Mouse (Mus musculus) hindbrain, embryonic 15.5 days (tissue): ENCODE data around the gene Eddm3b. TPM values are rescaled to one million over a fixed set of nuclear protein-coding genes. Genes with fewer than 3 reads are reported as not detected.

Source experiments
- ATAC-seq: fragments of 200-750 bp; cut with Nextera tagmentation; 2 replicates; pipeline ENCODE4 v1.8.0; 2017; ENCODE audit warnings: low read depth, moderate number of reproducible peaks, moderate TSS enrichment; ENCODE audit not compliant: low FRiP score
- H3K27ac ChIP-seq: fragments of 300-500 bp; sonication (generic); replicated peaks from 2 replicates; pipeline ENCODE4 v1.5.1; 2015; ENCODE audit warnings: mild to moderate bottlenecking, inconsistent platforms
- H3K27me3 ChIP-seq: fragments of 300-500 bp; sonication (generic); 2 replicates; pipeline ENCODE4 v1.6.1; 2015; ENCODE audit warnings: control low read depth, inconsistent platforms
- H3K36me3 ChIP-seq: fragments of 300-500 bp; sonication (generic); 2 replicates; pipeline ENCODE4 v1.6.1; 2015; ENCODE audit warnings: control low read depth, inconsistent platforms
- H3K4me1 ChIP-seq: fragments of 300-500 bp; sonication (generic); replicated peaks from 2 replicates; pipeline ENCODE4 v1.6.1; 2015; ENCODE audit warnings: control low read depth, inconsistent platforms
- H3K4me2 ChIP-seq: fragments of 300-500 bp; sonication (generic); 2 replicates; pipeline ENCODE4 v1.6.1; 2015; ENCODE audit warnings: moderate library complexity, mild to moderate bottlenecking, inconsistent platforms
- H3K4me3 ChIP-seq: fragments of 300-500 bp; sonication (generic); 2 replicates; pipeline ENCODE4 v1.5.1; 2015; ENCODE audit warnings: mild to moderate bottlenecking, inconsistent platforms
- H3K9ac ChIP-seq: fragments of 300-500 bp; sonication (generic); 2 replicates; pipeline ENCODE4 v1.6.1; 2015; ENCODE audit warnings: inconsistent platforms
- H3K9me3 ChIP-seq: fragments of 300-500 bp; sonication (generic); 2 replicates; pipeline ENCODE4 v1.6.1; 2016; ENCODE audit warnings: control low read depth, inconsistent platforms
- WGBS: fragments of 180-500 bp; shearing (Covaris S2); methylation state at CpG from one replicate; pipeline ENCODE4 v1.1.7; 2015; 5-methylcytosine and 5-hydroxymethylcytosine counted together
- polyA plus RNA-seq: library from polyadenylated mRNA; unstranded; fragments of >200 nt; fragmentation: Nextera tagmentation; extraction: Ambion mirVana; gene quantifications from 2 replicates; pipeline ENCODE4 v1.2.1, GENCODE M21; 2015

Gene Eddm3b
- polyA plus RNA-seq, 1 experiment from 2014 or later, result not detected

- no peaks in the 10 kb centered on the region for H3K36me3 ChIP-seq
- H3K4me1 ChIP-seq, result peaks cover 19% of the 10 kb centered on the region
- H3K4me3 ChIP-seq, result peak overlapping the region; percentile 61
- peak; percentile 19 for ATAC-seq
- H3K9ac ChIP-seq, result peak overlapping the region; percentile 50
- no peaks in the 10 kb centered on the region for H3K9me3 ChIP-seq
- 1% methylated on average over 23 of the region's 23 CpGs for WGBS
- peaks cover 11% of the 10 kb centered on the region for H3K27me3 ChIP-seq
- H3K4me2 ChIP-seq, result peak overlapping the region; percentile 73
- peak overlapping the region; percentile 76 for H3K27ac ChIP-seq
These were observed 25.9 kb upstream of the Eddm3b start for GRCm38 (mm10) chr14:51088166-51088969.

GRCm38 (mm10) chr14:51088970-51089673 is 25.1 kb upstream of the Eddm3b start:
- Histone ChIP-seq H3K9ac (peak overlapping the region; percentile 55), H3K4me1 (peaks cover 11% of the 10 kb centered on the region), H3K27ac (peak overlapping the region; percentile 76), H3K27me3 (peaks cover 5% of the 10 kb centered on the region), H3K4me2 (peak overlapping the region; percentile 73), H3K36me3 (no peaks in the 10 kb centered on the region), H3K4me3 (peak overlapping the region; percentile 61), H3K9me3 (no peaks in the 10 kb centered on the region)
- peak; percentile 96 for ATAC-seq
- WGBS, result under 1% methylated on average over 34 of the region's 34 CpGs

- Histone ChIP-seq H3K4me3 (peak overlapping the region; percentile 61), H3K9me3 (no peaks in the 10 kb centered on the region), H3K27me3 (no peaks in the 10 kb centered on the region), H3K4me2 (peak overlapping the region; percentile 73), H3K27ac (peak overlapping the region; percentile 76), H3K36me3 (no peaks in the 10 kb centered on the region), H3K4me1 (peaks cover 11% of the 10 kb centered on the region; the same call in 1 of the 2 replicates), H3K9ac (peak overlapping the region; percentile 55)
- WGBS, result under 1% methylated on average over 15 of the region's 15 CpGs
- no peak for ATAC-seq
These were observed 24.6 kb upstream of the Eddm3b start for GRCm38 (mm10) chr14:51089674-51090076.

- peak; percentile 57 for ATAC-seq
- H3K36me3 ChIP-seq, result no peaks in the 10 kb centered on the region
These were observed 24.0 kb upstream of the Eddm3b start for GRCm38 (mm10) chr14:51090077-51090781.

GRCm38 (mm10) chr14:51090921-51091900 is 23.0 kb upstream of the Eddm3b start, which contains the start of the genes Rnase4 and Ang:
TSS of gene Rnase4 (plus strand) at chr14:51091077.
TSS of gene Ang (plus strand) at chr14:51091150.
- peak; percentile 19 for ATAC-seq
- no peaks in the 10 kb centered on the region for H3K27me3 ChIP-seq
- WGBS, result 8% methylated on average over 33 of the region's 33 CpGs
- peak within 1 kb of the TSS; percentile 73 for H3K4me2 ChIP-seq
- H3K27ac ChIP-seq, result peak within 1 kb of the TSS; percentile 76
- H3K4me3 ChIP-seq, result peak within 1 kb of the TSS; percentile 61
- H3K9me3 ChIP-seq, result no peaks in the 10 kb centered on the region
- no peaks in the 10 kb centered on the region for H3K36me3 ChIP-seq
- H3K4me1 ChIP-seq, result peaks cover 11% of the 10 kb centered on the region; the same call in 1 of the 2 replicates
- peak within 1 kb of the TSS; percentile 60 for H3K9ac ChIP-seq

More at GRCm38 (mm10) chr14:51090077-51090781, 24.0 kb upstream of the Eddm3b start:
- WGBS, result under 1% methylated on average over 27 of the region's 27 CpGs
- H3K9me3 ChIP-seq, result no peaks in the 10 kb centered on the region
- H3K27ac ChIP-seq, result peak overlapping the region; percentile 76
- H3K27me3 ChIP-seq, result no peaks in the 10 kb centered on the region
- peaks cover 11% of the 10 kb centered on the region; the same call in 1 of the 2 replicates for H3K4me1 ChIP-seq
- peak overlapping the region; percentile 60 for H3K9ac ChIP-seq
- peak overlapping the region; percentile 73 for H3K4me2 ChIP-seq
- H3K4me3 ChIP-seq, result peak overlapping the region; percentile 61

GRCm38 (mm10) chr14:51092073-51092620 is 22.1 kb upstream of the Eddm3b start:
- ATAC-seq, result no peak

GRCm38 (mm10) chr14:51093496-51093895 is 20.7 kb upstream of the Eddm3b start:
- no peaks in the 10 kb centered on the region for H3K36me3 ChIP-seq
- ATAC-seq, result no peak
- no peaks in the 10 kb centered on the region for H3K27me3 ChIP-seq
- no peak overlapping the region for H3K4me3 ChIP-seq
- WGBS, result 33% methylated on average over 3 of the region's 3 CpGs
- no peaks in the 10 kb centered on the region for H3K9me3 ChIP-seq
- H3K9ac ChIP-seq, result no peak overlapping the region
- H3K4me1 ChIP-seq, result peaks cover 7% of the 10 kb centered on the region; the same call in 1 of the 2 replicates
- no peak overlapping the region for H3K27ac ChIP-seq
- no peak overlapping the region for H3K4me2 ChIP-seq

More at GRCm38 (mm10) chr14:51092073-51092620, 22.1 kb upstream of the Eddm3b start:
- Histone ChIP-seq H3K4me1 (peaks cover 11% of the 10 kb centered on the region; the same call in 1 of the 2 replicates), H3K27me3 (no peaks in the 10 kb centered on the region), H3K4me3 (peak overlapping the region; percentile 61), H3K9me3 (no peaks in the 10 kb centered on the region), H3K36me3 (no peaks in the 10 kb centered on the region), H3K9ac (no peak overlapping the region; the same call in 1 of the 2 replicates), H3K27ac (no peak overlapping the region; the same call in 1 of the 2 replicates), H3K4me2 (peak overlapping the region; percentile 73)
- 41% methylated on average over 8 of the region's 8 CpGs for WGBS

GRCm38 (mm10) chr14:51094096-51094875 is 19.9 kb upstream of the Eddm3b start:
- no peak overlapping the region for H3K4me3 ChIP-seq
- ATAC-seq, result no peak
- H3K4me1 ChIP-seq, result peaks cover 7% of the 10 kb centered on the region; the same call in 1 of the 2 replicates
- no peaks in the 10 kb centered on the region for H3K36me3 ChIP-seq
- no peaks in the 10 kb centered on the region for H3K27me3 ChIP-seq
- 78% methylated on average over 5 of the region's 5 CpGs for WGBS
- no peak overlapping the region for H3K4me2 ChIP-seq
- H3K27ac ChIP-seq, result no peak overlapping the region
- no peaks in the 10 kb centered on the region for H3K9me3 ChIP-seq
- H3K9ac ChIP-seq, result no peak overlapping the region

GRCm38 (mm10) chr14:51094921-51095320 is 19.3 kb upstream of the Eddm3b start:
- peaks cover 7% of the 10 kb centered on the region; the same call in 1 of the 2 replicates for H3K4me1 ChIP-seq
- no peak overlapping the region for H3K27ac ChIP-seq
- no peak overlapping the region for H3K4me3 ChIP-seq
- H3K27me3 ChIP-seq, result no peaks in the 10 kb centered on the region
- no peak for ATAC-seq
- H3K9me3 ChIP-seq, result no peaks in the 10 kb centered on the region
- H3K36me3 ChIP-seq, result no peaks in the 10 kb centered on the region
- no peak overlapping the region for H3K9ac ChIP-seq
- H3K4me2 ChIP-seq, result no peak overlapping the region
- 77% methylated on average over 8 of the region's 9 CpGs for WGBS
